Mouse (Mus musculus): ENCODE results near the gene Klc2. TPM values are rescaled to one million over a fixed set of nuclear protein-coding genes. Genes with fewer than 3 reads are reported as not detected.
A peak's percentile ranks its signal among the peaks of the same experiment; 100 is the strongest.
"Not testable (repeated sequence)": the region's sequence is repeated elsewhere in the genome, so short reads cannot be mapped to it uniquely, and the experiment has no call there.

Gene Klc2
- total RNA-seq, 1 experiment from 2014 or later: 18.7 TPM

- no peak for ATAC-seq (ENCODE audit: extremely low read depth, insufficient number of reproducible peaks, low FRiP score, poor library complexity, severe bottlenecking)
These were observed 10.6 kb downstream of the Klc2 start for GRCm38 (mm10) chr19:5107556-5108270.

- peak; percentile 85 for ATAC-seq (ENCODE audit: extremely low read depth, insufficient number of reproducible peaks, low FRiP score, poor library complexity, severe bottlenecking)
These were observed 11.6 kb downstream of the Klc2 start, which contains the start of gene Rab1b for GRCm38 (mm10) chr19:5106731-5107191. TSS of gene Rab1b (minus strand) at chr19:5107072.

- ATAC-seq (ENCODE audit: extremely low read depth, insufficient number of reproducible peaks, low FRiP score, poor library complexity, severe bottlenecking): no peak
These were observed 12.3 kb downstream of the Klc2 start for GRCm38 (mm10) chr19:5106074-5106473.

- ATAC-seq (ENCODE audit: extremely low read depth, insufficient number of reproducible peaks, low FRiP score, poor library complexity, severe bottlenecking): no peak
These were observed 19.8 kb downstream of the Klc2 start, which contains the start of gene Cnih2 for GRCm38 (mm10) chr19:5098363-5099143. TSS of gene Cnih2 (minus strand) at chr19:5098521.

GRCm38 (mm10) chr19:5097521-5098362, 20.6 kb downstream of the Klc2 start:
- ATAC-seq (ENCODE audit: extremely low read depth, insufficient number of reproducible peaks, low FRiP score, poor library complexity, severe bottlenecking): no peak

GRCm38 (mm10) chr19:5095887-5096474, 22.4 kb downstream of the Klc2 start:
- no peak for ATAC-seq (ENCODE audit: extremely low read depth, insufficient number of reproducible peaks, low FRiP score, poor library complexity, severe bottlenecking)

- ATAC-seq (ENCODE audit: extremely low read depth, insufficient number of reproducible peaks, low FRiP score, poor library complexity, severe bottlenecking): no peak
These were observed 23.5 kb downstream of the Klc2 start for GRCm38 (mm10) chr19:5094746-5095417.

GRCm38 (mm10) chr19:5094243-5094632, 24.1 kb downstream of the Klc2 start:
- peak; percentile 57 for ATAC-seq (ENCODE audit: extremely low read depth, insufficient number of reproducible peaks, low FRiP score, poor library complexity, severe bottlenecking)

- no peak for ATAC-seq (ENCODE audit: extremely low read depth, insufficient number of reproducible peaks, low FRiP score, poor library complexity, severe bottlenecking)
These were observed 24.7 kb downstream of the Klc2 start for GRCm38 (mm10) chr19:5093481-5094242.

- no peak for ATAC-seq (ENCODE audit: extremely low read depth, insufficient number of reproducible peaks, low FRiP score, poor library complexity, severe bottlenecking)
These were observed 26.3 kb downstream of the Klc2 start for GRCm38 (mm10) chr19:5092083-5092482.

- ATAC-seq (ENCODE audit: extremely low read depth, insufficient number of reproducible peaks, low FRiP score, poor library complexity, severe bottlenecking): no peak
These were observed 29.0 kb downstream of the Klc2 start for GRCm38 (mm10) chr19:5089324-5089723.

- peak; percentile 84 for ATAC-seq (ENCODE audit: extremely low read depth, insufficient number of reproducible peaks, low FRiP score, poor library complexity, severe bottlenecking)
These were observed 30.3 kb downstream of the Klc2 start, which contains the start of gene Yif1a for GRCm38 (mm10) chr19:5087884-5088728. TSS of gene Yif1a (plus strand) at chr19:5088538.

GRCm38 (mm10) chr19:5086533-5086932, 31.8 kb downstream of the Klc2 start:
- ATAC-seq (ENCODE audit: extremely low read depth, insufficient number of reproducible peaks, low FRiP score, poor library complexity, severe bottlenecking): not testable (repeated sequence)

- ATAC-seq (ENCODE audit: extremely low read depth, insufficient number of reproducible peaks, low FRiP score, poor library complexity, severe bottlenecking): no peak
These were observed 33.1 kb downstream of the Klc2 start, which contains the start of gene Tmem151a for GRCm38 (mm10) chr19:5085145-5085863. TSS of gene Tmem151a (minus strand) at chr19:5085531.

GRCm38 (mm10) chr19:5084834-5085144, 33.6 kb downstream of the Klc2 start:
- ATAC-seq (ENCODE audit: extremely low read depth, insufficient number of reproducible peaks, low FRiP score, poor library complexity, severe bottlenecking): no peak

Measured in neutrophil, adult 5-6 weeks (primary cell).